Mouse (Mus musculus): Measurements from ENCODE around the gene Fam19a2.

The Fam19a2 gene

DNA sequence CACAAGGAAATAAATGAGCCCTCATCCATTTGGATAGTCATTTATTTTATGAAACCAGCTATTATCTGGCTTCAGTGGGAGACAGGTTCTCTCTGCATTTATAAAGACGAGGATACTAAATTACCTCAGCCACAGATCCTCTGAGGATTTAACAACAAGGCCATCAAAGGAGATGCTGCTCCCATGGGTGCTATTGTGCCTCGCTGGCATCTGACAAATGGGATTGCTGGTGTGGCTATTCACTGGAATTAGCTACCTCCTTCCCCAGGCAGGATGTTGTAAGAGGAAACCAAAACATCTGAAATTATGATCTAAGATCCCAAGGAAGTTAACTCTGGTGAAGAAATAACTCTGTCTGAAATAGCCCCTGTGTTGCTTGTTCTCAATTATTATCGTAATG, 262.3 kb downstream of the Fam19a2 start:
- no peak for ATAC-seq (ENCODE audit: insufficient number of reproducible peaks, low FRiP score, low TSS enrichment)

DNA sequence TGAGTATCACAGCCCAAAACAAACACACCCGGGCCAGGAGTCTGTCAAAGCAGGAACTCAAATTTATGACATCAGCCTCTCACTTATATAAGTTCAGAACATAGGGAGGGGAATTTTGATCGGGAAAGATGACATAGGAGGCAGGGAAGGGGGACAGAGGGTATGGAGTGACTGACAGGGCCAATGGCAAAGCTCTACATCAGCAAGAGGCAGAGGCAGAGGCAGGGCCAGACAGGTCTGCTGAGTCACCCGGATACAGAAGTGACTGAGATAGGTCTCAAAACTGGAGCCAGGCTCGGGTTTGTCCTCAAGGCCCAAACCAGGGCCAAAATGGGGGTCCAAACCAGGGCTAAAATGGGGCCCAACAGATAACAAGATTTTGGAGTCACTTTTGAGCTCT, 272.3 kb downstream of the Fam19a2 start:
- no peak for ATAC-seq (ENCODE audit: insufficient number of reproducible peaks, low FRiP score, low TSS enrichment)

DNA sequence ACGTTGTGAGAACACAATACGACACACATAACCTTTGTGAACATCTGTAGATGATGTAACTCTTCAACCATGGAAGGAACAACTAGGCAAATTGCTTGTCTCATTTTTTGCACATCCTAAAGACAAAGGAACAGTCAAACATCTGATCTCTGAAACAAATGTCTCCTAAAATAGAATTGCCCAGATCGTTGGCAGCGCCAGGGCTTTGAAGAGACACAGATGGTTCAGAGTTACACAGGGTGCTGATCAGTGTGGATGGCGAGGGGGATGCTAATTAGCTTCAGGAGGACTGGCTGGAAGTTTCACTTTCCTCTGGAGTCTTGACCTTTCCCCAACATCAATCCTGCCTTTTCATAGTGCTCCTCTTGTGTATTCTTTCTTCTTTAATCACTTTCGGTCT, 284.6 kb downstream of the Fam19a2 start:
- no peak for ATAC-seq (ENCODE audit: insufficient number of reproducible peaks, low FRiP score, low TSS enrichment)

DNA sequence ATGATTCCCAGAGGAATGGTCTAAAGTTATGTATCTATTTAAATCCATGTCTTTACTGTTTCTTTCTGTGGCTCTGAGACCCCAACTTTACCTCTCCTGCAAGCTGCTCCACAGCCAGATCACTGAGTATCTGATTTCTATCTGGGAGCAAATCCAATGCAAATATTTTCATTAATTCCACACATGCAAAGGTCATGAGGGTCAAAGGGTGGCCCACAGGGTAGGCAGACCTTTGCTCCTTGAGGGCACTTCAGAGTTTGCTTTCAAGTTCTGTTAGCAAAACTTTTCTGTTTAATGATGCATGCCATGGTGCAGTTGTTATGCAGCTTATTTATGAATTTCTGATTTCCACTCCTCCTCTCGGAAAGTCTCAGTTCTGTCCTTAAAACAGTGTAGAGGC, 303.9 kb downstream of the Fam19a2 start:
- ATAC-seq (ENCODE audit: insufficient number of reproducible peaks, low FRiP score, low TSS enrichment): no peak

DNA sequence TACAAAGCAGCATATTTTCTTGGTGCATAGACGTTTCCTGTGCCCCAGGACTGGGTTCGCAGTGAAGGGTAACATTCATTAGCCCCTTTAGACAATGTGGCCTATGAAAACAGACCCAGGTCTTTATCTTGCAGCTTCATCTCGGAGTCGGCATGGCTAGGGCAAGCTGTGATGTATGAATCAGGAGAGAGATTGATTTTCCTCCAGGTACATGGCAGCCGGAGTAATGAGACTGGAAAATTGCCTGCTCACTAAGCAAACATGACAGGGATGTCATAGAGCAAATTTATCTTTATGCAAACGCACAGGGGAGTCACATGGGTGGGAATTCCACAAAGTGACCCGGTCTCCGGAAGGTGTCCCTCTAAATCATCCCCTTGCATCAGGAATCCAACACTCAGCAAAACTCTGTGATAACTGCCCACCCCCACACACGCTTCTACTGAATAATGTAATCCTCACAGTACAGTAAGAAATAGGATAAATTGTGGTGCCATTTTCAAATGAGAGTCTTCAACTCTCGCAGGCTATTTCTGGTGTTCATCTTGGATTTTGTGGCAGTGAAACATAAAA, 306.9 kb downstream of the Fam19a2 start:
- ATAC-seq (ENCODE audit: insufficient number of reproducible peaks, low FRiP score, low TSS enrichment): no peak

DNA sequence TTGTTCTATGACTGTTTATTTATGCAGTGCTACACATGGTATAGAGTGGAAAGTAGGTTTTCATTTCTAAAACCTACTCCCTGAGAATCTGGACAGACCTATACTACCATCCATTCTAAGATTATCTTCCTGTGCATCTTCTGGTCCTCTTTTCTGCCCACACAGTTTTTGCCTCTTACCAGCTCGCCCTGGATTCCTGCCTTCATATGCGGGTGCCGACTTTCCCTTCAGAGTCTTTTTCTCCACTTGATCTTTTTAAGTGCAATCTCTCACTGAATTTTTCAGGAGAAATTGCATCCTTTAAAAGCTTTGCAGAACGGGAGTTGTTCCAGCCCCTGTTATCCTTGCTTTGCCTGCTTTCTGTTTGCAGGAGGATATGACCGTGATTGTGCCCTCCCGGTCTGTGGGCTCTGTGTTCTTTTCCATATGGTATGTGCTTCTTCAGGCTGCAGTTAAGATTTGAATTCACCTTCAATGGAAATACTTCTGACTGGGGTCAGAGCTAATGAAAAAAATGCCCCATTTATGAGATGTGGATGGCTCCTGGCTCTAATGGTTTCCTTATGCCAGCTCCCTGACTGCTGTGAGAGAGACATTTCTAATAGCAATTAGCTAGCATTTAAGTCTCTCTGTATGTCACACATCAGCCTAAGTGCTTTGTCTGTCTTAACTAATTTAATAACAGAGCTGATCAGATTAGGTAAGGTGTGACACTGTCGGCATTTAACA, 308.7 kb downstream of the Fam19a2 start:
- ATAC-seq (ENCODE audit: insufficient number of reproducible peaks, low FRiP score, low TSS enrichment): no peak

DNA sequence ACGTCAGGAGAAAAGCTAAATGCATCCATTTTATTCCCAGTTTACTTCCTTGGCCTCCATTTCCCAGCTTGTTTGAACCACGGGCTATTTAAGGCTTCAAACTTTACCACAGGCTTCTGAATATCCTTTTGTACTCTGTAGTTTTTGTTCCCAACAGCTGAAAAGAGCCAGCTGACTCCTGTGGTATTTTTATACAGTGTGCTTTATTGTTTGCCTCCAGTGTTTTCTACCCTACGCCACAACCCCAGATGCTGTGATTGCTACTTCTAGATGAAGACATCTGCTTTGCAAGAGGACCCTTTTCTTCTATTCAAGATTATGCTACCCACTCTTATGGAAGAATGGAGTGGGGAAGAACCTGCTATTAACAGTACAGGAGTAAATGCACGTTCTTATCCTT, 314.0 kb downstream of the Fam19a2 start:
- no peak for ATAC-seq (ENCODE audit: insufficient number of reproducible peaks, low FRiP score, low TSS enrichment)

DNA sequence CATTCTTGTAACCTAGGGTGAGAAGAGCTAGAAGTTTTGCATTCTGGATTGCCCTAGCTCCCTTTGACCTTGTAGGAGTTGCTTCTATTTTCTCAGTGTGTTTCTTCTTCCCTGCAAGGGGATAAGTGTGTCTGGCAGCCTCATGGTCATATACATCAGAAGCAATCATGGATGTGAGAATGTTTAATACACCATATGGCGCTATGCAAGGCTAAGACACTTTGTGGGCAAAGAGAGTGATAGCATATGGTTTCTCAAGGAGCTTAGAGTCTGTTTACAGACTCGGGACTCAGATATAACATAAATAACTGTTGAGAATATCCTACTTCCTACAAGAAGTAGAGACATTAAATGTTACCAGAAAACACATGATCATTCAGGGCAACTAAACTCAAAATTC, 315.2 kb downstream of the Fam19a2 start:
- no peak for ATAC-seq (ENCODE audit: insufficient number of reproducible peaks, low FRiP score, low TSS enrichment)

DNA sequence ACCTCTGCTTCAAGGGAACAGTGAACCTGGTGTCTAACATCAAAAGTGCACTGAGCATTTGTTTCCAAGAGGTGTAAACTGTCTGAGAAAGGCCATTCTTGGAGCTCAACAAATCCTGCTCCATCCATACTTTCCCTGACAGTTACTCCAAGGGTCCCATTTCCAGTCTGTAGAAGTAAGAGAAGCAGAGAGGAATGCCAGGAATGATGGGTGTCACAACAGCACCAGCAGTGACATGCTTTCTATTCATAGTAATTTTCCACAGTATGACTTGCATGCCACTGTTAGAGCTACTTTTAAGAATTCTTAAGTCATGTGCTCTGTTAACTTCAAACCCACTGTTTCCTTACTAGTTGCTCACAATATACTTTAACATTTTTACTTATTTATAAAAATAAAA, 331.2 kb downstream of the Fam19a2 start:
- no peak for ATAC-seq (ENCODE audit: insufficient number of reproducible peaks, low FRiP score, low TSS enrichment)

DNA sequence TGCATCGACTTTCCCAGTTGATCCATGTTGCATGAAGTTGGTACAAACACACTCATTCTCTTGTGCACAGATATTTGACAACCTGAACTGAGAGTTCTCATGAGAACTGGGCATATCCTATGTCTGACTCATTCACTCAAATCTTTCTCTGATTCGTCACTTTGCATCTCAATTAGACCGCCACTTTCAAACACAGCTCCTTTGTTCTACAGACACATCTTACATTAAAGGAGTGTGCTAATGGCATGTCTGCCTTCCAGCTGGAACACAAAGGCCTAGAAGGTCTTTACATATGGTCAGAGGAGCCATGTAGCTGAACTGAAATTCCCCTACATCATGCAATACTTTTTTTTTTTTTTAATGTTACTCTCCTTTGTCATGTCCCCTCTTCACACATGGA, 333.3 kb downstream of the Fam19a2 start:
- no peak for ATAC-seq (ENCODE audit: insufficient number of reproducible peaks, low FRiP score, low TSS enrichment)

DNA sequence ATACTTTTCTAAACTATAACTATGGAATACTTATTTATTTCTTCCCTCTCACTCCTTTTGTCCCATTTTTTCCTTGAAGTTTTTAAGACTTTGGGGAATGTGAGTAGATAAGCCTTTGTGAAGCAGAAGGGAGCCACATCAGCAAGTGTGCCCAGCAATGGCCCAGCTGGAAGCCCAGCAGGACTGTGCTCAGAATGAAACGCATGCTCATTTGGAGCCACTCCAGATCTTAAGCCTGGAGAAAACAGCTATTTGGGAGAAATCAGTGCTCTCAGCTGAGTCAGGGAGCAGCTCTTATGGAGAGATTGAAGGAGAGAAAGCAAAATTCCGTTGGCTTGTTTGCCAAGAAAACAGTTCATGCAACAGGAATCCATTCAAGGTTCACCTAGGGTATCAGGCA, 341.9 kb downstream of the Fam19a2 start:
- no peak for ATAC-seq (ENCODE audit: insufficient number of reproducible peaks, low FRiP score, low TSS enrichment)

DNA sequence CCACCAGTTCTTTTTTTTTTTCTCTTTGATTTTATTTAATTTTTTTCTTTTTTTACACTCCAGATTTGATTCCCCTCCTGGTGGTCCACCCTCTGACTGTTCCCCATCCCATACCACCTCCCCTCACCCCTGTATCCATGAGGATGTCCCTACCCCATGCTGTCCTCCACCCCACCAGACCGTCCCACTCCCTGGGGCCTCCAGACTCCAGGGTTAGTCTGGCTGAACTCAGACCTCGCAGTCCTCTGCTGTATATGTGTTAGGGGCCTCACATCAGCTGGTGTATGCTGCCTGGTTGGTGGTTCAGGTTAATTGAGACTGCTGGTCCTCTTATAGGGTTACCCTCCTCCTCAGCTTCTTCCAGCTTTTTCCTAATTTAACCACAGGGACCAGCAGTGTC, 362.9 kb downstream of the Fam19a2 start:
- ATAC-seq (ENCODE audit: insufficient number of reproducible peaks, low FRiP score, low TSS enrichment): no peak

DNA sequence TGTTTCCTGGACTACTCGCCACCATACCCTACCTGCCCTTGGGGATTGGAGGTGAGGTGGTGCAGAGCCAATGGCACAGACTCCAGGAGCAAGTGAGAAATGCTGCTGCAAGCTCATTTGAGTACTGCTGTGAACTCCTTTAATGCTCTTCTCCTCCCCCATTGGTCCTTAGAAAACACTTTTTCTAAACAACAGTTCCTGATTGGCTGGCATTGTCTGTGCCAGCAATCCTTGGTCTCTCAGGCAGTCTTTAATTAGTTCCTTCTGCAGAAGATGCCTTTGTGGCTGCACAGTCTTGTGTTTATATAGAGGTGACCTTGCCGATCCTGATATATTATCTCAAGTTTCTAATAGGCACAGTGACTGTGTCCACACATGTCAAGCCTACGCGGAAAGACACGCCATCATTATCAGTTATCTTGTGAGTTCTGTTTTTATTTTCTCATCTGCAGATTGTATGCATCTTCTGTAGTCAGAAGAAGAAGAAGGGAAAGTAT, 365.5 kb downstream of the Fam19a2 start:
- ATAC-seq (ENCODE audit: insufficient number of reproducible peaks, low FRiP score, low TSS enrichment): no peak

DNA sequence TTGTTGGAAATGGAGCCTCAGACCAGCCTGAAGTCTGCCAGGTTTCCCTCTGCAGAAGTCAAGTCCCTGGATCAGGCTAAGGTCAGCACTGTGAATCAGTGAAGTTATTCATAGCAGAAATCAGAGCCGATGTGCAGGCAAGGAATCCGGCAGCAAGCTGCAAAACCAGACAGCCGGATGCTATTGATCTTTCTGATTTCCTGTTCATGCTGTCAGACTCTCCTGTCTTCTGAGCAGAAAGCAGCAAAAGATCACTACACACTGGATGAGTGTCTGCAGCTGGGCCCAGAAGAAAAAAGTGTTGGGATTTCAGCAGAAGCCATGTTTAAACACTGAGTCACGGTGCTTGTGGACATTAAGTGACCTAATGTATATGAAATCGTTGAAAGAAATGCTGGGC, 368.2 kb downstream of the Fam19a2 start:
- ATAC-seq (ENCODE audit: insufficient number of reproducible peaks, low FRiP score, low TSS enrichment): no peak

DNA sequence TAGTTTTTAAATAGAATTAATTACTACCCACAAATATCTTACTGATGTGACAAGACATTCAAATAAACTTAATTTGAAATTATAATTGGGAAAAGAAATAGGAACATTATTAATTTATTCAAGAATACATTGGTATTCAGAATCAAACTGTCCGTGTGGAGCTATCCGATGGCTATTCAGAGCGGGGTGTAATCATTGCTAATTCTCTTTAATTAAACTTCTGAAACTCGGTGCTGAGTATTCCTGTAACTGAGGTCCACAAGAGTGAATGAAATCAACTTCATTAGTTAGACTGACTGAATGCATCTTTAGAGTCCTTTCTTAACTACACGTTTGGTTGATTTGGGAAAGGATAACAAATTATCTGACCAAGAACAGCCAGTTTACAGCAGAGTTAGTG, 372.9 kb downstream of the Fam19a2 start:
- no peak for ATAC-seq (ENCODE audit: insufficient number of reproducible peaks, low FRiP score, low TSS enrichment)

DNA sequence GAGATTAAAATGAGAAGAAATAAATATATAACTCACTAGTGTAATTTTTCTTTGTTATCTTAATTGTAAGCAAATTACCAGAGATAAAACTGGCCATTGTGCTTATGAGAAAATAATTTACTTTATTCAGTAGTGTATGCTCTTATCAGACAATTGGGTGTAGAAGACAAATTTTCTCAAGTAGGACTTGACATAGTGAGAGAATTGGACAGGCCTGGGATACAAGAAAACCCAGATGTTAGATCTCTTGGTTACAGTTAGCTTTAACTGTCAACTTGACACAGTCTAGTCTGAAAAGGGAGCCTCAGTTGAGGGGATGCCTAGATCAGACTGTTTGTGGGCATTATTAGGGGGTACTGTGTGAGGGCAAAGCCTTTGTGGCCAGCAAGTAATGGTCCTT, 373.7 kb downstream of the Fam19a2 start:
- ATAC-seq (ENCODE audit: insufficient number of reproducible peaks, low FRiP score, low TSS enrichment): no peak

DNA sequence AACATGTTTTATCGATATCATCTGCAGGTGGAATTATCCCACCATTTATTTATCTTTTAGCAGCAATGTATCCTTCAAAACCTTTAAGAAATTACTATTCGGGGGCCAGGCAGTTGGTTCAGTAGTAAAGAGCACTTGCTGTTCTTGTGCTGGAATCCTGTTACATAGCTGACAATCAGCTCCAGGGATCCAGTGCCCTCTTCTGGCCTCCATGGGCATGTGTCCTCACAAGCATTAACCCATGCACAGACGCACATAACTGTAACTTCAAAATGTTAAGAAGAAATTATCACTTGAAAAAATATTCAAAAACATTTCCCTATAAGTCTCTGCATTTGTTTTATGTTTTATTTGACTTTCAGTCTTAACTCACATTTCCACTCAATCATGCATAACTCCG, 381.8 kb downstream of the Fam19a2 start:
- ATAC-seq (ENCODE audit: insufficient number of reproducible peaks, low FRiP score, low TSS enrichment): no peak

DNA sequence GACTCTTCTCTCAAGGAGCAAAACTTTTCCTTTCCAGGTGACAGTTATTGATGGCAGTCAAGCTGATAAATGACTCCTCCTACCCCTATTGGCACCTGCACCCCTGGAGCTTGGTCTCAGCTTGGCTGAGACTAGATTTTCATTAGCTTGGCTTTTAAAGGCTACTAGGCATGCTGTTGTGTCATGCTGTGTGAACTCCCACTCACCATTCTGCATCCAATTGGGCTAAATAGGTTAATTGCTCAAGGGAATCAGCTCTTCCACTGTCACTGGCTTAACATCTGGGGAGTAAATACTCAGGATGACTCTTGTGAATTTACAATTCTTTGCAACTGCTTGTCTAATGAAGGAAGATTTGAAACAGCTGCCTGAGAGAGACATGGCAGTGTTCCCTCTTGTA, 407.4 kb downstream of the Fam19a2 start:
- ATAC-seq (ENCODE audit: insufficient number of reproducible peaks, low FRiP score, low TSS enrichment): no peak

DNA sequence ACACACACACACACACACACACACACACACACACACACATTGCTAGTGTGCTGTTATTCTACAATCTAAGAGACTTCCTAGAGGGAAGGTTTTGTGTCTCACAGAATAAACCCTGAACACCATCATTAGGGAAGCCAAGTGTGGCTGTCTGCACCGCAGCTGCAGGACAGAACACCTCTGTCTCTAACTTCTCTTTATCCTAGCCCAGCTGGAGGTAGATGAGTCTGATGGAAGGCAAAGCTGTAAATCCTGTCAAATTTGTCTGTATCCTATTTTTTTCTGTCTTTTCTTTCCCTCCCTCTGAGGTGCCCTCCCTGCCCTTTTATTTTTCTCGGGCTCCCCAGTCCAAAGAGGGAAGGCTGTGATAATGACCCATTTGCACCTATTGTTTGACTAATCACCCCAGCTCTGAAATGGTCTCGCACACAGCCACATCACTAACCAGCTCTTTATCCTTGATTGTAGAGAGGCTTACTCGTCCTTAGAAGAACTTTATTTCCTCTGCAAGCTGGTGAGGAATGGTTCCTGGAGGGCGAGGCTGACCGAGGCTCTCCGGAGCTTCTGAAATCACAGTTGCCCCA, 414.6 kb downstream of the Fam19a2 start:
- ATAC-seq (ENCODE audit: insufficient number of reproducible peaks, low FRiP score, low TSS enrichment): no peak

DNA sequence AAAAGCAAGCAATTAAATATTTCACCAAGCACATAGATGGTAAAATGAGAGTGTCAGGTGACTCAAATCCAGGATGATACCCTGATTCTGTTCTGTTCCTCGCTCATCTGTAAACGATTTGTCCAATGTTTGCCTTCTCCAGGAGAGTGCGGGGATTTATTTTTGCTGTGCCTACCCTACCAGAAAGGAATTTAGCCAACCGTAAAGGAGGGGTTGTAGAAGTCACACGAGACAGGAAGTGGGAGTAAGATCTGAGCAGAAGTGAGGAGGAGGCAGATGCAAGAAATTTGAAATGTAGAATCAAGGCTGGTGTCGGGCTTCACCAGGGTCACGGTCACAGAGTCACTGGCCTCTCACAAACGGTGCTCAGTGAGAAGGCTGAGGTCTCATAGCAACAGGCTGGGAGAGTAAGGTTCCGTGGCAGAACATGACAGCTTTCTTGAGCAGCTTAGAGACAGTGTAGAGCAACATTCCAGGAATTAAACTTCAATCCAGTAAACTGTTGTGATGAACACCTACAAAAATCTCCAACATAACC, 419.0 kb downstream of the Fam19a2 start:
- ATAC-seq (ENCODE audit: insufficient number of reproducible peaks, low FRiP score, low TSS enrichment): no peak

DNA sequence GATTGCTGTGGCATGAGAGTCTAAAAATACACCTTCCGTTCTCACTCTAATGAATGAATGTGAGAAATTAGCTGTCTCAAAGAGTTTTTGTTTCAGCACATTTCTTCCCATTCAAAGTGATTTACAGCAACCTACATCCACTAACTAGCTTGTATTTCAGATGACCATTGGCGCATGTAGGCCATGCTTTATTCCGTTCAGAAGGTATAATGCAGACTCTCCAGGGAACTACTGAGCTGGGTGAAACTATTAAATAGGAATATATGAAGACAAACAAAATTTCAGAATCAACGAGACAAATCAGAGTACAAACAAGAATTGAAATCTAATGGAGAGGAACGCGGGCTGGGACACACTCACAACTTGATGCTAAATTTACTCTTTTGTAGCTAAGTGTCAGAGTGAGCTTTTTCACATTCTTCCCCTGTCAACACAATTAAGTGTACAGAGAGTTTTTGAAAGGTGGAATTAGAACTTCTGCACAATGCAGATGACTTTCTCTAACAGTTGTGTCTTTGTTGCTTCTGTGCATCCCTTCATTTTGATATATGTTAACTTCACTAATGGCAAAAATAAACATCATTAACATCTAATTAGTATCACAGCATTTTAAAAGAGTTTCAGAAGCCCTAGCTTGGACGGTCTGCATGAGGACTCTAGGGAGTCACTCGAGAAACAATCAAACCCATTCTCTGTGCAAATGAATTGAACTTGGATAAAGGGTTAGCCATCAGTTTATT, 428.6 kb downstream of the Fam19a2 start:
- no peak for ATAC-seq (ENCODE audit: insufficient number of reproducible peaks, low FRiP score, low TSS enrichment)

Measured in cerebellum, adult (tissue).